Mouse (Mus musculus): ENCODE measurements at regions not wholly inside any gene's neighbourhood (a gene's known extent, or its start where the extent isn't known, plus 50 kb on each side); places are given as distances from the start of the nearest gene placed in this dataset.

DNA sequence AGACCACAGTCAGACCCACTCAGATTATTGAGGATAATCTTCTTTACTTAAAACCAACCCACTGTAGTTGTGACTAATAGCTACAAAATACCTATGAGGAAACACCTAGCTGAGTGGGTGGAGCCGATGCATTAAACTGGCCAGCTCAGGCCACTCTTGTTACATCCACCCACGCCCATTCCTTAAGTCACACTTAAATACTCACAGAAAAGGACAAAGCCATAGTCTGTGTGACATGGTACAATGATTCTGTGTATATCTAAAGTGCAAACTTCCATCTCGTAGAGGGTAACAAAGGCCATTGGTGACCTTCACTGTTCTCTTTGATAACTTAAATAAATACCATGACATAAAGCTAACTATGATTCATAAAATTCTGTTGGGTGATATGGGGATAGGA is 103.7 kb upstream of the Arhgap5 start:
- no peak for DNase-seq (ENCODE audit: extremely low spot score, low spot score)

DNA sequence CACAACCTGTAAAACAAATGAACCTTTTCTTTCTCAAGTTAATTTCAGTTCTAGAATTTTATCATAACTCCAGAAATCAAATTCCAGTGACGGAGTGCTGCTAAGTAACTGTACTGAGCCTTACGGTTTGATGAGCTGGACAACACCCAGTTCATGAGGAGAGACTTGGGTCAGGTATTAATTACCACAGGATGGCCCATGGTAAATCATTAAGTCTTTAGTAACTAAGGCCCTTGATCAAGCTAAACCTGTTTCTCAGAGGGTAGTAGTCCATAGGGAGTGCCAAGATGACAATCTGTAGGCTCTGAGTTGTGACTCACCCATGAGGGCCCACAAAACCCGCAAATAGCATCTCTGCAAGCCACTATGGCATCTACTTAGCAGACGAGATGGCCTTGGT is 101.1 kb upstream of the Arhgap5 start:
- DNase-seq (ENCODE audit: extremely low spot score, low spot score), result no peak

DNA sequence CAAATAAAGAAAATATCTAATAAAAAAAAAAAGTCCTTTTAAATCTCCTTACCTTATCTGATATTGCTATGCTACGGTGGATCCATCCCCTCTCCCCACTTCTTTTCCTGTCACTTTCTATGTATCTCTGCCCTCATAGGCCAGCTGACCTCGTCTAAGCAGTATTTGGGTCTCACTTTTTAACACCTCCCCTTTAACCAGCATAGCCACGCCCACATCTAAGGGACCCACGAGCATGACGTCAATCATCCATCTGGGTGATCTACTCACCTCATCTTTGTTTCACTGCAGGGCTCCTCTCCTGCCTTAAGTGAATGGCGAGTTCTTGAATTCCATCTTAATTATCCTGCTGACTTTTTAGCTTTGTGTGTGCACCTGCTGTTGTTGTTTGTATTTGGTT is 97.4 kb upstream of the Arhgap5 start:
- DNase-seq (ENCODE audit: extremely low spot score, low spot score), result no peak

DNA sequence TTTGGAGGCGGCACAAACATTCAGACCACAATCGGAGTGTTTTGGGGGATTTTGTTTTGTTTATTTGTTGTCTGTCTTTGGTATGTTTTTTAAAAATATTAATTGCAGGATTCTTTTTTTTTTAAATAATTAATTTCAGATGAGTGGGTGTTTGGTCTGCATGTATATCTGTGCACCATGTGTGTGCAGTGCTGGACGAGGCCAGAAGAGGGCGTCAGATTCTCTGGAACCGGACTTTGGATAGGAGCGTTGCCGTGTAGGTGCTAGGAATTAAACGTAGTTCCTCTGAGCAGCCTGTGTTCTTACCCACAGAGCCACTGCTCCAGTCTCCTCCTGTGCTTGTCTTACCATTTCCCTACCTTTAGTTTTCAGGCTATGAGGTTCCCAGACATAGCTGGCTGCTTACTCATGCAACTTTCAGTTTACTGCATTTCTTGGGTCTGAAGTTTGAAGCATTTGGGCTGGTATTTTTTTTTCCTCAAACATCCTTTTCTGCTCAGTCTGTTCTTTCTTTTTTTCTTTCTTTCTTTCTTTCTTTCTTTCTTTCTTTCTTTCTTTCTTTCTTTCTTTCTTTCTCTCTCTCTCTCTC is 95.4 kb upstream of the Arhgap5 start:
- DNase-seq (ENCODE audit: extremely low spot score, low spot score), result no peak

DNA sequence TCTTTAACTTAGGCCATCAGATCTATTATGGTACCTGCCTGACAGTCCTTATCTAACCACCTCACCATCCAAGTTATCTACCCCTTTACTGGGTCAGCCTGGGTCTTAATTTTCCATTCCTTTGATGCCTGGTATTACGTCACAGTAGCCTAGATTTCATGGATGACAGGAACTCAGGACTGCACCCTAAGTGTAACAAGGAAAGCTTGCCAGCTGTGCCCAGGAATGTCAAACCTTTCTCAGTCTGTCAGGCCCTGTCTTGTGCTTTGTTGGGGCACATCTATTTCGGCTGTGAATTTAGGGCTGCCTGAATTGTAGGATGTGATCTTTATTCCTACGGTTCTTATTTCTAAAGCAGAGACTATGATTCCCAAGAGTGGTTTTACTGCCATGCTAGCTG is 94.6 kb upstream of the Arhgap5 start:
- DNase-seq (ENCODE audit: extremely low spot score, low spot score), result no peak

DNA sequence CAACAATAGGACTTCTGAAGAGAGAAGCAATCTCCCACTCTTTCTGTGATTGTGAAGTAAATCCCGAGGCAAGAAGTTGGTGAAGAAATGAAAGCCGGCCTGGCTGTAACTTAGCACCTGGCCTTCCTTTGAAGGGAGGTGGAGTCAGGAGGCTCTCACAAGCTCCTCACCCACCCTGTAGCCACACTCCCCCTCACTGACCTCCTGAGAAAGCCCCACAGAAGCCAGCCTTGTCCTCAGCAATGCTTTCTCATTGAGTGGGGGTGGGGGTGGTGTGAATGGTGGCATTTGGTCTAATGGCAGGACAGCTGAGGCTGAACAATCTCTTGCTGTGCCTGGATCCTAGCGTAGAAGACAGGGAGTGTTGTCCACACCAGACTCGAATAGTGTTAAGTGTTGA is 91.6 kb upstream of the Arhgap5 start:
- no peak for DNase-seq (ENCODE audit: extremely low spot score, low spot score)

DNA sequence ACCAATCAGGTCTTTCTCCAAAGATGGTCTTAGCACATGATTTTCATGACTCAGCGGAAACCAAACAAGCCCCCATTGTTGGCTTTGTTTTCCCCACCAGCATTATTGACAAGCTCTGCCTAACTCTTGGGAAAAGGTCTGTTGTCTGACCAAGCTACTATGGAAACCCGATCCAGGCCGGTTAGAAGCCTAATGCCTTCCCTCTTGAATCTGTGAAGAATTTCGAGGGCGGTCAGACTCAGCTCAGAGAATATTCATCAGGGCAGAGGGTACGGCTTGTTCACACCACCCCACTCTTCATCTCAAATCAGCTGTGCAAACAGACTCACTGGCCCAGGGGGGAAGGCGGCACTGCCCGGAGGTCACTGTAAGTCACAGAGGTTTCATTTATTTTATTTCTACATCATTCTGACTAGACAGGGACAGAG is 90.7 kb upstream of the Arhgap5 start:
- DNase-seq (ENCODE audit: extremely low spot score, low spot score), result peak; percentile 57

DNA sequence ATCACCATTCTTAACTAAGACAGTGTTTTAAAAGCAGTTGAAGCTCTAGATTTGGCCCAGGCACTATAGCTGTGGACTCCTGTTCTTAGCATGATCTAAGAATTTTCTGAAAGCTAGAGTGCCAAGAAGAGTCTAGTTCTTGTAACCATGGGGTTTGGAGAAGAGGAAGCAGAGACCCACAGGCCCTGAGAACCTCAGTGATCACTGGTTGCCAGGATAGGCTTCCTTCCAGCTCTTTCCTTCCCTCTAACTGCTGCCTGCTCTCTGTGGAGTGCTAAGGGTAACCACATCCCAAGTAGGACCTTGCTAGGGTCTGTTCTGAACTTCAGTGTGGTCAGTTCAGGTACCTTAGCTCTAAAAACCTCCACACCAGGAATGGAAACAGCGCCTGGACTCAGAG is 81.0 kb upstream of the Arhgap5 start:
- DNase-seq (ENCODE audit: extremely low spot score, low spot score), result no peak

DNA sequence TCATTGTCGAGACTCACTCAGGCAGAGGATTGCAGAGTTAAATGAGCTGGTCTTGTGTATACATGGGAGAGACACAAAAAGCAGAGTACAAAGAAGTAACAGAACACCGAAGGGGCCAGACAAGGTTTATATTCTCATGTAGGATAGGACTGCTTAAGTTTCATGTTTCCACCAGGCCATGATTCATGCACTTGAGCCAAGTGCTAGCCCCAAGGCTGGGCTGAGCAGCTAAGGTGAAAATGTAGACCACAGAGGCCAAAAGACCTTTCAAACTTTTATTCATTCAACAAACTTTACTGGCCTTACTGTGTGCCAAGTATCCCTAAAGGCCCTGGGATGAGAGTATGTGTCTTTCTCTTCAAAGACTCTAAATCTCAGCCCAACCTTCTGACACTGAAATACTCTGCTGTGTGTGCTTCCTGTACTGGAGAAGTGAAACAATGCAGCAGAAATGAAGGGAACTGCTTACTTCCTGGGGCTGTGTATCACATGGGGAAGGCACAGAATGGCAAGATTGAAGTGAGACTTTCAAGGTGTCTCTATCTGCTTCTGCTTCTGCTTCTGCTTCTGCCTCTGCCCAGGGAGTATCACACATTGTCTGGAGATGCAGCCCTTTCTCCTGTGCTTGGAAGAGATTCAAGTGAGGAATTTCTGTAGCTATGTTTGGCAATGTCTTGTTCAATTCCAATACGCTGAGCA is 79.3 kb upstream of the Arhgap5 start:
- DNase-seq (ENCODE audit: extremely low spot score, low spot score), result no peak

DNA sequence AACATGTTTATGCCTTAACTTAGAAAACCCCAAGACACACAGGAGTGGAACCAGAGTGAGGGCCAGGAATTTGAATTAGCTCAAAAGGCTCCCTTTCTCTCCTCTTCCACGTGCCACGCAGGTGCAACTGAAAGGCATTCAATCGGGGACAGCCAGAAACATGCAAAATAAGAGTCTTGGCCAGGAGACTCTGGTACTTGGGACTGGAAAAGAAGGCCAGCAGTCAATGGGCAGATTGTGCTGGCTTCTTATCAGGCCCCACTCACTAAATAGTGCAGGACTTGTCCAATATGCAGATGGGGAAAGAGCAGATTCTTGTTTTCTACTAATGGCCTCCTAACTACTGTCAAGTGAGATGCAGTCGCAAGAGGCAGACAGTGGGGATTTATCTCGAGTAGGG is 73.8 kb upstream of the Arhgap5 start:
- DNase-seq (ENCODE audit: extremely low spot score, low spot score), result no peak

DNA sequence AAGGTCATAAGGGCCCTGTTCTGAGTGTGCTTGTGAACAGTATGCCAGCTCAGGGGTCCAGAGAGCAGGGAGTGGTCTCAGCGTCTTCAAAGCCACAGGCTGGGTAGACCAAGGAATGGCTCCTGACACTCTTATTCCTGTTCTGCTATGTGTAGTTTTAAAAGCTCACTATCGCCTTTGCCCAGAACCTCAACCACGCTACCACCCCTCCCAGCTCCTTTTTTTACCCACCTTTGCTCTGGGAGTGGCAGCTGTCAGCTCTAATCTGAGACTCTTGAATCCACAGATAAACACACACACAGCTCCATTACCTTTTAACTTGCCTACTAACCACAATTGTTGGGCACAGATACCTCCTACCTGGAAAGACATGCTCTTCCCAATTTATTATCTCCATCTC is 71.8 kb upstream of the Arhgap5 start:
- DNase-seq (ENCODE audit: extremely low spot score, low spot score), result no peak

DNA sequence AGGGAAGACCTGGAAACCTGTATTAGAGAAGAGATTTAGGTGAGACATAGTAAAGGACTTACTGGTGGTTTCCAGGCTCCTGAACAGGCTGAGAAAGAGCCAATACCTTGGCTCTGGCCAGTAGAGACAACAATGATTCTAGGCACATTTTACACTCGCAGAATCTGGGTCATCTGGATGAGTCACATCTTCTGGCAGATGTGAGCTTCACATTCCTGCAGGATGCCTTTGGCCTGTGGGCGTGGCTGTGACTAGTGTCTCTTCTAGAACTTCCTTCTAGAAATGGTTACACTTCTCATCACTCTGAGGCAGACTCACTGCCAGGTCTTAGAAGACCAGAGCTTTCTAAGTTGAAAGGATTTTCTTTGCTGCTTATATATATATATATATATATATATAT is 69.8 kb upstream of the Arhgap5 start:
- no peak for DNase-seq (ENCODE audit: extremely low spot score, low spot score)

DNA sequence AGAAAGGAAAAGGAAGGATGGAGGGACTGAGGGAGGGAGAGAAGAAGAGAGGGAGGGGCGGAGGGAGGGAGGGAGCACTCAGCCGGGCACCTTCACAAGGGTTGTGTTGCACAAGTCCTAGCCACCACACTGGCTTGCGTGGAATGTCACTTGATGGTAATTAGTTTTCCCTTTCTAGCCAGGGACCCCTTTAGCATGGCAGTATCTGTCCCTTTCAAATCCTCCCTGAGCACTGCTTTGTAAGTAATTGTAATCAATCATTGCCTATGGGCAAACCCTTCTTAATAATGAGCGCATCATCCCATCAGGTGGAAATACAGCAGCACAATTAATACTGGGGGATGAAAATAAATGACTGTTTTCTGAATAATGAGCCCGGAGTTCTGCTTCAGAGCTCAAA is 68.5 kb upstream of the Arhgap5 start:
- no peak for DNase-seq (ENCODE audit: extremely low spot score, low spot score)

DNA sequence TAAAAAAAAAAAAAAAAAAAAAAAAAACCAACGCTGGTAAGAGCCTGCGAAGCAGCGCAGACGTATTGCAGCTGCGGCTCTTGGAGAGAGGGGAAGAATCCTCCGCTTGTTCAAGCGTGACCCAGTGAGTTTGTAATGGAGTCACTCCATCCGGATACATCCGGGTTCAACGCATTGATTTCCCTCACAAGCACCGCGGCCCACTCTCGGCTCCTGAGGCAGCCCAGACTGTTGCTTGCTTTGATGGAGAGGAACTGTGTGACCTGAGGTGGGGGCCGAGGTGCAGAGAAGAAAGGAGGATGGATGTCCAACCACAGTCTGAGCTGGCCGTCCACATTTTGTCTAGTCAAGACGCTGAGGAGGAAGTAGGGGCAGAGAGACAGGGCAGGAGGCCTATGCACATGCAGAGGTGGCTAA is 68.0 kb upstream of the Arhgap5 start:
- no peak for DNase-seq (ENCODE audit: extremely low spot score, low spot score)

DNA sequence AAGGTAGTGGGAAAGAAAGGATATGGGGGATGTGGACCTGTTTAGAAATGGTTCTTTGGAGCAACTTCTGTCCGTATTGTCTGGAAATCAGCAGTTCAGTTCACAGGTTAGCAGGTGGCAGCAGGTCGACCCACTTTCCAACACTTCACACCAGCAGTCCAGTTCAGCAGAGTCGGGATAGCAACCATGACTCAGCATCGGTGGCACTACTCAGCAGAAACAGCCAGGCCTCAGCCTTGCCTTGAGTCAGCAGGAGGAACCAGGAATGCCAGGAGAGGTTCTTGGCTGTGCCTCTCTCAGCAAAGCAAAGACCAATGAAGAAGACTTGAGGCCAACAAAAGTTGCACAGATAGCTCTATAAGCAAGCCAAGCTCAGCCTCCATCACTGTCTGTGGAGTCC is 66.8 kb upstream of the Arhgap5 start:
- DNase-seq (ENCODE audit: extremely low spot score, low spot score), result no peak

DNA sequence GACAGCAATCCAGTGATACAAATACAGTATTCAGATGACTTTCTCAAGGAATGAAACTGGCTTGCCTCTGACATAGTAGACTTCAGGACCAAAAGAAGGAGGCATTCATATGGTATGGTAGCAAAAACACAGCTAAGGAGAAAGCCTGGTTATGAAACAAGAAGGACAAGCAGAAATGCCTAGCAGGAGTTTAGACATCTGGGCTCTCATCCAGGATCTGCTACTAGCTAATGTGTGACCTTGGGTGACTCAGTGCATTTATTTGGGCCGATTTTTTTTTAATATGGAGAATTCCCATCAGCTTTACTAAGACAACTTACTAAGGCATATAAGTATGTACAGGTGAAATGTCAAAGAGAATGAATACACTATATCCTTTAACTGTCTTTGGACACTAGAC is 64.5 kb upstream of the Arhgap5 start:
- DNase-seq (ENCODE audit: extremely low spot score, low spot score), result no peak

DNA sequence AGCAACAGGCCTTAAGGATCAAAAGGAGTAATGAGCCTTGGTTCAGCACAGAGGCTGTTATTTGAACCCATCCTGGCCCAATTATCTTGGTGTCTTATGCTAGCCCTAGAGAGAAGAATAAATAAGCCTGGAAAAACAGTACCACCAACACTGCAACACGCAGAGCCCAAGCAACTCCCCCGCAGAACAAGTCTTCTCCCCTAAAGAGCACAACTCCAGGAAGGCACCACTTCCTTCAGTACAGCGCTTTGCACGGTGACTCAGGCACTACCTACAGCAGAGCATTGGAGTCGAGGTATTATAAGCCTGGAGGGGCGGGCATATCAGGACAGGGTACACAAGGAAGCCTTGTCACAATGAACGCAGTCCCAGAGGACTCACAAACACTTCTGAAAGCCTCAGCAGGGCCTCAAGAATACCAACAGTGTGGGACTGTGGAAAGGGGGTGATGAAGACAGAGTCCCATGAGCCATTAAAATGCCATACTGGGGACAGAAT is 62.9 kb upstream of the Arhgap5 start:
- DNase-seq (ENCODE audit: extremely low spot score, low spot score), result no peak

DNA sequence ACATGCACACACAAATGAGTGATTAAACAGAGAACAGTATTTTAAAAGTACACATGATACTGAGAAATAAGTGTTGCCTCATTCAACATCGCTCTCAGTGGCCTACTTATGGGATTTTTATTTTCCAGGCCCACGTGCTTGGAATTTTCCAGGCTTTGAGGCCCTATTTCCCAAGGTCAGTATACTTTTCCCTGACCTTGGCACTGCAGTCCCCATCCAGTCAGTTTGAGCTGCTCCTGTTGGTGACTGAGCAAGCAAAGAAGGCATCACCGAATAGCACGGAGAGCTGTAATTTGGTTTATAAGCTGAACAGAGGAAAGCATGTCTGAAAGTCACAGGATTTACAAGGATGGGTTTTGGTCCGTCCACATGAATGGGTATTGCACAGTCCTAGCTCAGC is 61.4 kb upstream of the Arhgap5 start:
- no peak for DNase-seq (ENCODE audit: extremely low spot score, low spot score)

DNA sequence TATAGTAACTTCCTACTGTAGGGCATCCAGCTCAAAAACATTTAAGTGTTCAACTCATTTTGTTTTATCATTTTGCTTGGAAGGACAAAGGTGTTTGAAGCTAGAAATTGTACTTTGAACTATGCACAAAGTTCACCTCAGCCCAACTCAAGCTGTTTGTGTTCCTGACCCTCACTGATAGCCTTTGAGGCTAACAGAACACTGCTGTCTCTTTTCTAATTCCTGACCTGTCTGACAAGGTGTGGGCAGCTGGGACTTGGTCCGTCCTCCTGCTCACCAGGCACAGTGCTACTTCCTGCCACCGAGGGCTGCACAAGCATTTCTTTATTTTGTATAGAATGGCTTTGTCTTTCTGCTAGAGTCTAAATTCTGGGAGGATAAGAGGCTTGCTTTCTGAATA is 58.0 kb upstream of the Arhgap5 start:
- no peak for DNase-seq (ENCODE audit: extremely low spot score, low spot score)

DNA sequence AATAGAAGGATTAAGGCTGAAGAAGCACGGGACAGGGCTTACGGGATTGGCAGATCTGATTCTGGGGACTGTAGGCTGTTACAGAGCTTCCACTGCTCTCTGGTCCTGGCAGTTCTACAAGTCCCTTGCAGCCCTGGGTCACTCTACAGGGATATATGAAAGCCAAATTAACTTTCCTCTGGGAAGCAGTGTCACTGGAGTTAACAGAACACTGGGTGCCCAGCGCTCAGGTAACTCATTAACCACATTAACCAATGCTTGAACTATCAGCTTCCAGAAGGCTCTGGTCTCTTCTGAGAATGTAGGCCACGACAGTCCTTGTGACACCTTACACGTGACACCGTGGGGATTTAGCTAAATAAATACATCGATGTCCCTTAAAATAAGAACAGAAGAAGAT is 57.3 kb upstream of the Arhgap5 start:
- no peak for DNase-seq (ENCODE audit: extremely low spot score, low spot score)

DNA sequence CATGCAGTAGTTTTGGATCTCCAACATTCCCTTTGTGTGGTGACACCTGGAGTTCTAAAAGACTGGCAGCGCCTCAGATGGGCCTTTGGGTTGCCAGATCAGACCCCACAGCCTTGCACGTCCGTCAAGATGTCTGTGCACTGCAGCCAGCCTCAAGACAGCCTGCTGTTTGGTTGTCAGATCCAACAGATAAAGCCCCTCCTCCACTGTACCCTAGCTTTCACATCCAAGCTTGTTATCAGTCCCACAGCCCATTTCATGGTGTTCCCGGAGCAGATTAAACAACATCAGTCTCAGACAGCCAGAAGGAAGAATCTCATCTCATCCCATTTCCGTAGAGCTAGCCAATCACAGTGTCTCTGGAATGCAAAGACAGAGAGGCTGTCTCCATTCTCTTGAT is 56.3 kb upstream of the Arhgap5 start:
- DNase-seq (ENCODE audit: extremely low spot score, low spot score), result no peak

DNA sequence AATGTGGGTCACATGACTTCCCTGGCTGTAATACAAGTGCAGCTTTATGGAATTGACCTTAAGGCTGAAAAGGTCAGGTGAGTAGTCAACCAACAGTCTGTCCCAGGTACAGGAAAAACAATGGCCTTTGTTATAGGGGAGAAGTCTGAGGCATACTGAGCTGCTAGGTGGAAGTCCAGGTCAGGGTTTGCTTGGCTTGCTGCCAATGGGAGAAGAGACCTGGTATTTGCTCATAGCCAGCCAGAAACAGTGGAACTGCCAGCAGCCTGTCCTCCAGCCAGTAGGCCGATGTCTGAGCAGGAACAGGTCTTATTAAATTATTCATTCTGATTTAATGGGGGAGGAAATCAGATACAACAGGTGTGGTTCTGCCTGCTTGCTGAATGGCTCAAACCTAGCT is 55.6 kb upstream of the Arhgap5 start:
- no peak for DNase-seq (ENCODE audit: extremely low spot score, low spot score)

DNA sequence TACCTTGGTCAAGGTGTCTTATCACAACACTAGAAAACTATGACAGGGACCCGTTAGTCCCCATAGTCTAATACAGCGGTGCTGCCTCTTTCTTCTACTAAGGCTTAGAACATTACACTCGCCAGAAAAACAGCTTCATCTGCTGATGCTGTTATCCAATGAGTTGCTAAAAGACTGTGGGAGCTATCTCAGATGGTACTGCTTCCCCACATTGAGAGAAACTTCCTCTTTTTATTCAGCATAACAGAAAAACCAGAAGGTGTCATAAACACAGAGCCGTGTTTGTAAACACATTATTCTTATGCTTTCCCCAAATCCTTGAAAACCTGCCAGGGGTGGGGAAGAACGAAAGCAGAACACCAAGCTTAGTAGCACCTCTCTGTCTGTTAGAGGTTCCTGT is 49.9 kb upstream of the Arhgap5 start:
- no peak for DNase-seq (ENCODE audit: extremely low spot score, low spot score)
